Mouse (Mus musculus) heart, embryonic 12.5 days (tissue): ENCODE data around the gene Vipr2. TPM values are rescaled to one million over a fixed set of nuclear protein-coding genes. Genes with fewer than 3 reads are reported as not detected.

Source experiments
- ATAC-seq: fragments of 200-750 bp; cut with Nextera tagmentation; 2 replicates; pipeline ENCODE4 v1.8.0; 2017; ENCODE audit warnings: moderate TSS enrichment, moderate library complexity; ENCODE audit not compliant: insufficient number of reproducible peaks, low FRiP score
- H3K27ac ChIP-seq: fragments of 300-500 bp; sonication (generic); 2 replicates; pipeline ENCODE4 v1.5.1; 2016; ENCODE audit warnings: mild to moderate bottlenecking, moderate library complexity; ENCODE audit not compliant: poor library complexity, severe bottlenecking
- H3K27me3 ChIP-seq: fragments of 300-500 bp; sonication (generic); replicated peaks from 2 replicates; pipeline ENCODE4 v1.6.1; 2016; ENCODE audit warnings: mild to moderate bottlenecking, moderate library complexity
- H3K36me3 ChIP-seq: fragments of 300-500 bp; sonication (generic); 2 replicates; pipeline ENCODE4 v1.6.1; 2016; ENCODE audit warnings: mild to moderate bottlenecking, moderate library complexity
- H3K4me1 ChIP-seq: fragments of 300-500 bp; sonication (generic); replicated peaks from 2 replicates; pipeline ENCODE4 v1.6.1; 2016; ENCODE audit warnings: mild to moderate bottlenecking
- H3K4me2 ChIP-seq: fragments of 300-500 bp; sonication (generic); 2 replicates; pipeline ENCODE4 v1.6.1; 2016; ENCODE audit warnings: mild to moderate bottlenecking, moderate library complexity
- H3K4me3 ChIP-seq: fragments of 300-500 bp; sonication (generic); 2 replicates; pipeline ENCODE4 v1.5.1; 2016; ENCODE audit warnings: mild to moderate bottlenecking
- H3K9ac ChIP-seq: fragments of 300-500 bp; sonication (generic); 2 replicates; pipeline ENCODE4 v1.6.1; 2016; ENCODE audit warnings: mild to moderate bottlenecking, moderate library complexity
- H3K9me3 ChIP-seq: fragments of 300-500 bp; sonication (generic); replicated peaks from 2 replicates; pipeline ENCODE4 v1.6.1; 2016; ENCODE audit warnings: mild to moderate bottlenecking, moderate library complexity
- WGBS: fragments of 180-500 bp; shearing (Covaris S2); methylation state at CpG from one replicate; pipeline ENCODE4 v1.1.7; 2016; 5-methylcytosine and 5-hydroxymethylcytosine counted together
- polyA plus RNA-seq: library from polyadenylated mRNA; unstranded; fragments of >200 nt; fragmentation: Nextera tagmentation; extraction: Ambion mirVana; gene quantifications from 2 replicates; pipeline ENCODE4 v1.2.1, GENCODE M21; 2016

Vipr2 gene
- polyA plus RNA-seq, 1 experiment from 2014 or later, result 0.70 TPM

- no peak overlapping the region for H3K4me3 ChIP-seq
- no peak for ATAC-seq
- WGBS, result 92% methylated on average over 4 of the region's 4 CpGs
Observed at GRCm38 (mm10) chr12:116135906-116136305, 58.4 kb downstream of the Vipr2 start.

GRCm38 (mm10) chr12:116138322-116139205 lies 61.0 kb downstream of the Vipr2 start:
- H3K4me3 ChIP-seq, result no peak overlapping the region
- H3K4me2 ChIP-seq, result no peak overlapping the region
- H3K27ac ChIP-seq, result no peak overlapping the region
- no peaks in the 10 kb centered on the region for H3K36me3 ChIP-seq
- no peaks in the 10 kb centered on the region for H3K27me3 ChIP-seq
- H3K9ac ChIP-seq, result no peak overlapping the region
- H3K4me1 ChIP-seq, result no peaks in the 10 kb centered on the region
- H3K9me3 ChIP-seq, result 0 out of 2 replicates have a peak, but pooled peaks cover 7% of the 10 kb centered on the region
- no peak for ATAC-seq
- 67% methylated on average over 7 of the region's 7 CpGs for WGBS

More at GRCm38 (mm10) chr12:116135906-116136305, 58.4 kb downstream of the Vipr2 start:
- no peaks in the 10 kb centered on the region for H3K27me3 ChIP-seq
- H3K9me3 ChIP-seq, result 0 out of 2 replicates have a peak, but pooled peaks cover 7% of the 10 kb centered on the region
- no peak overlapping the region for H3K27ac ChIP-seq
- no peaks in the 10 kb centered on the region for H3K4me1 ChIP-seq
- no peaks in the 10 kb centered on the region for H3K36me3 ChIP-seq
- H3K9ac ChIP-seq, result no peak overlapping the region
- no peak overlapping the region for H3K4me2 ChIP-seq

GRCm38 (mm10) chr12:116140605-116141004 lies 63.1 kb downstream of the Vipr2 start:
- H3K36me3 ChIP-seq, result no peaks in the 10 kb centered on the region
- no peak overlapping the region for H3K27ac ChIP-seq
- 0 out of 2 replicates have a peak, but pooled peaks cover 1% of the 10 kb centered on the region for H3K9me3 ChIP-seq
- no peak overlapping the region for H3K4me2 ChIP-seq
- 72% methylated on average over 2 of the region's 2 CpGs for WGBS
- no peak for ATAC-seq
- no peak overlapping the region for H3K9ac ChIP-seq
- H3K4me3 ChIP-seq, result no peak overlapping the region
- no peaks in the 10 kb centered on the region for H3K27me3 ChIP-seq
- H3K4me1 ChIP-seq, result no peaks in the 10 kb centered on the region

GRCm38 (mm10) chr12:116141816-116142215 lies 64.3 kb downstream of the Vipr2 start:
- H3K9ac ChIP-seq, result no peak overlapping the region
- 74% methylated on average over 2 of the region's 2 CpGs for WGBS
- H3K9me3 ChIP-seq, result no peaks in the 10 kb centered on the region
- no peaks in the 10 kb centered on the region for H3K4me1 ChIP-seq
- no peaks in the 10 kb centered on the region for H3K36me3 ChIP-seq
- no peaks in the 10 kb centered on the region for H3K27me3 ChIP-seq
- no peak overlapping the region for H3K4me3 ChIP-seq
- H3K27ac ChIP-seq, result no peak overlapping the region
- no peak for ATAC-seq
- H3K4me2 ChIP-seq, result no peak overlapping the region

GRCm38 (mm10) chr12:116142464-116142863 lies 64.9 kb downstream of the Vipr2 start:
- Histone ChIP-seq H3K4me2 (no peak overlapping the region), H3K27me3 (no peaks in the 10 kb centered on the region), H3K9ac (no peak overlapping the region), H3K27ac (no peak overlapping the region), H3K9me3 (no peaks in the 10 kb centered on the region), H3K36me3 (no peaks in the 10 kb centered on the region), H3K4me1 (no peaks in the 10 kb centered on the region), H3K4me3 (no peak overlapping the region)
- WGBS, result 79% methylated on average over 3 of the region's 3 CpGs
- no peak for ATAC-seq

GRCm38 (mm10) chr12:116145246-116145645 lies 67.7 kb downstream of the Vipr2 start:
- H3K36me3 ChIP-seq, result no peaks in the 10 kb centered on the region
- no peak overlapping the region for H3K27ac ChIP-seq
- no peak overlapping the region for H3K4me2 ChIP-seq
- ATAC-seq, result no peak
- no peak overlapping the region for H3K4me3 ChIP-seq
- H3K4me1 ChIP-seq, result no peaks in the 10 kb centered on the region
- no peaks in the 10 kb centered on the region for H3K27me3 ChIP-seq
- 63% methylated on average over 5 of the region's 5 CpGs for WGBS
- peaks cover 9% of the 10 kb centered on the region; the same call in 1 of the 2 replicates for H3K9me3 ChIP-seq
- no peak overlapping the region for H3K9ac ChIP-seq

- Histone ChIP-seq H3K9ac (no peak overlapping the region), H3K4me3 (no peak overlapping the region), H3K27ac (no peak overlapping the region), H3K27me3 (no peaks in the 10 kb centered on the region), H3K9me3 (peaks cover 9% of the 10 kb centered on the region; the same call in 1 of the 2 replicates), H3K36me3 (no peaks in the 10 kb centered on the region), H3K4me2 (no peak overlapping the region), H3K4me1 (no peaks in the 10 kb centered on the region)
- WGBS, result 91% methylated on average over 1 of the region's 1 CpGs
- ATAC-seq, result no peak
Observed at GRCm38 (mm10) chr12:116145686-116146085, 68.2 kb downstream of the Vipr2 start.

- Histone ChIP-seq H3K36me3 (no peaks in the 10 kb centered on the region), H3K9me3 (peaks cover 9% of the 10 kb centered on the region; the same call in 1 of the 2 replicates), H3K4me2 (no peak overlapping the region), H3K27me3 (no peaks in the 10 kb centered on the region), H3K4me1 (no peaks in the 10 kb centered on the region), H3K4me3 (no peak overlapping the region), H3K9ac (no peak overlapping the region), H3K27ac (no peak overlapping the region)
- 50% methylated on average over 8 of the region's 8 CpGs for WGBS
- ATAC-seq, result no peak
Observed at GRCm38 (mm10) chr12:116146996-116147634, 69.6 kb downstream of the Vipr2 start.

- Histone ChIP-seq H3K9me3 (peaks cover 9% of the 10 kb centered on the region; the same call in 1 of the 2 replicates), H3K27me3 (no peaks in the 10 kb centered on the region), H3K36me3 (no peaks in the 10 kb centered on the region), H3K4me2 (no peak overlapping the region), H3K27ac (no peak overlapping the region), H3K9ac (no peak overlapping the region), H3K4me3 (no peak overlapping the region), H3K4me1 (no peaks in the 10 kb centered on the region)
- no peak for ATAC-seq
- WGBS, result 80% methylated on average over 9 of the region's 9 CpGs
Observed at GRCm38 (mm10) chr12:116152866-116153428, 75.4 kb downstream of the Vipr2 start.

GRCm38 (mm10) chr12:116156792-116157532 lies 79.4 kb downstream of the Vipr2 start:
- H3K4me2 ChIP-seq, result no peak overlapping the region
- H3K27ac ChIP-seq, result no peak overlapping the region
- H3K9ac ChIP-seq, result no peak overlapping the region
- WGBS, result 76% methylated on average over 7 of the region's 7 CpGs
- ATAC-seq, result no peak
- no peaks in the 10 kb centered on the region for H3K9me3 ChIP-seq
- H3K36me3 ChIP-seq, result no peaks in the 10 kb centered on the region
- no peak overlapping the region for H3K4me3 ChIP-seq
- H3K27me3 ChIP-seq, result no peaks in the 10 kb centered on the region
- H3K4me1 ChIP-seq, result no peaks in the 10 kb centered on the region
